Mouse (Mus musculus) testis, postnatal 14 days (tissue): Measurements from ENCODE around the gene Srxn1.
A peak's percentile ranks its signal among the peaks of the same experiment; 100 is the strongest.

Experiments used
- DNase-seq: peaks from one replicate; pipeline ENCODE4 v3.0.0; 2021; ENCODE audit warnings: low spot score

Gene Srxn1

DNA sequence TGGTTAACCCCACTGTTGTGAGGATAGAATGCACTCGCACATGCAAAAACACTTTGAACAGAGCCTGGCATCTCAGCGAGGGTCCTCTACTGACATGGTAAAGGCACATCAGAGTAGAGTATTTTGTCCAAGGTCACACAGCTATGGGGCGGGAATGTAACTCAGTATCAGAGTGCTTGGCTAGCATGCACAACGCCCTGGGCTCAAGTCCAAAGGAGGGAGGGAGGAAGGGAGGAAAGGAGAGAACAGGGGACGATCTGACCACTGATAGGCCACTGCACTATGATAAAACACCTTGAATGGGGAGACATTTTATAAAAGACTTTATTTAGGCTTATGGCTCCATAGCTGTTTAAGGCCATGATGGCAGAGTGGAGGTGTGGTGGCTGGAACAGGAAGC, 15.7 kb upstream of the Srxn1 start:
- DNase-seq: no peak

DNA sequence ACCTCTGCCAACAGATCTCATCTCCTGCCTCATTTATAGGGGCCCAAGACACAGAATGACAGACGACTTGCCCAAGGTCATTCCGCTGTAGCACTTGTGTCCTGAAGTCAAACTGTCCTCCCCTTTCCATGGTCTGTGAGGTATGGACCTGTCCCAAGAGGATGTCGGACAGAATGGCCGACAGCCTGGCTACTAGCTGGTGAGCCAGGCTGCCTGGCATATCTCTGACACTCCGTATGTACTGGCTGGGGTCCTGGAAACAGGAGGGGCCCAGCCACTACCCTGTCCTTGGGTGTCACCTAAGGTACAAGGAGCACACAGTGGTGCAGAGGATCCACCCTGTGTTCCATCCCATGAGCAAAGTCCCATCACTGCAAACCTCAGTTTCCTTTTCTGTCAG, 14.8 kb upstream of the Srxn1 start:
- no peak for DNase-seq

DNA sequence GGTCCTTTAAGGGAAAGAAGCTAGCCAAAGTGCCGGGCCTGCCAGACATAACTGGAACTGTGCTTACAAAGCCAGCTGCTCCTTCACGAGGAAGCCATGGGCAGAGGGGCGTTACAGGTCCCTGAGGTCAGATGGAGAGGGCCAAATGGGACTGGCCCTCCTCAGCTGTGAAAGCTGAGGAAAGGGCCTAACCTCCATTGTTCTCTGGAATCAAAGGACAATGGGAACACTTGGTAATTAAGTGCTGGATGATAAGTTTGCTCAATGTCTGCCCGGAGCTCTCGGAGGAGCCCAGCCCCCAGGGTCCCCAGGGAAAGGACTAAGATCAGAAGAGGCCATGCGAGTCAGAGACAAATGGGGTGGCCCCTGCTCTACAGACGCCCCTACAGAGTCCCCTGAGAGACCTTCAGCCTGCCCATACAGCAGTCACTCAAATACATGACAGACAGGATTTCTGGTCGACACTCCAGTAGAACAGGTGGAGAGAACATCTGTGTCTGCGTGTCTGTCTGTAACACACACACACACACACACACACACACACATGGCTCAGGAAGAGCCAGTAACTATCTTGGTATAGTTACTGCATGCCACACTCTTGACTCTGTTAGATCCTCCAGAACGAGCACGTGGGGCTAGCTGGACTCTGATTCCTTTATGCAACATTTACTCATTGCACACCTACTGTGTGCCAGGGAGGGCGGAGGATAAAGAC, 13.8 kb upstream of the Srxn1 start:
- no peak for DNase-seq

DNA sequence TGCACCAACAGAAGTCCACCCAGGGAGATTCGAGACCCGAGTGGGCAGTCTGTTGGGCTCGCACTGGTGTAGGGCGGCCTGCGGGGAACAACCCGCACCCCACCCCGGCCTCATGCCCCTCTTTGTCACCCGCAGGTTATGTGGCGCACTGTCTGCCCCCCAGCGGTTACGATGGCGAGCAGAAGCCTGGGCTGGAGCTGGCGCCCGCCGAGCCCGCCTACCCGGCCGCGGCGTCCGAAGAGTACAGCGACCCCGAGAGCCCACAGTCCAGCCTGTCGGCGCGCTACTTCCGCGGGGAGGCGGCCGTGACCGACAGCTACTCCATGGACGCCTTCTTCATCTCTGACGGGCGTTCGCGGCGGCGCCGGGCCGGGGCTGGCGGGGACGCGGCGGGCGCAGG, 12.4 kb upstream of the Srxn1 start:
- DNase-seq: no peak

DNA sequence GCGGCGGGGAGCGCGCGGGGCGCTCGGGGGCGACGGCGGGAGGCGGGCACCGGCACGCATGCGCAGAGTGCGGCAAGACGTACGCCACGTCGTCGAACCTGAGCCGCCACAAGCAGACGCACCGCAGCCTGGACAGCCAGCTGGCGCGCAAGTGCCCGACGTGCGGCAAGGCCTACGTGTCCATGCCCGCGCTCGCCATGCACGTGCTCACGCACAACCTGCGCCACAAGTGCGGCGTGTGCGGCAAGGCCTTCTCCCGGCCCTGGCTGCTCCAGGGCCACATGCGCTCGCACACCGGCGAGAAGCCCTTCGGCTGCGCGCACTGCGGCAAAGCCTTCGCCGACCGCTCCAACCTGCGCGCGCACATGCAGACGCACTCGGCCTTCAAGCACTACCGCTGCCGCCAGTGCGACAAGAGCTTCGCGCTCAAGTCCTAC, 11.9 kb upstream of the Srxn1 start:
- peak; percentile 87 for DNase-seq

DNA sequence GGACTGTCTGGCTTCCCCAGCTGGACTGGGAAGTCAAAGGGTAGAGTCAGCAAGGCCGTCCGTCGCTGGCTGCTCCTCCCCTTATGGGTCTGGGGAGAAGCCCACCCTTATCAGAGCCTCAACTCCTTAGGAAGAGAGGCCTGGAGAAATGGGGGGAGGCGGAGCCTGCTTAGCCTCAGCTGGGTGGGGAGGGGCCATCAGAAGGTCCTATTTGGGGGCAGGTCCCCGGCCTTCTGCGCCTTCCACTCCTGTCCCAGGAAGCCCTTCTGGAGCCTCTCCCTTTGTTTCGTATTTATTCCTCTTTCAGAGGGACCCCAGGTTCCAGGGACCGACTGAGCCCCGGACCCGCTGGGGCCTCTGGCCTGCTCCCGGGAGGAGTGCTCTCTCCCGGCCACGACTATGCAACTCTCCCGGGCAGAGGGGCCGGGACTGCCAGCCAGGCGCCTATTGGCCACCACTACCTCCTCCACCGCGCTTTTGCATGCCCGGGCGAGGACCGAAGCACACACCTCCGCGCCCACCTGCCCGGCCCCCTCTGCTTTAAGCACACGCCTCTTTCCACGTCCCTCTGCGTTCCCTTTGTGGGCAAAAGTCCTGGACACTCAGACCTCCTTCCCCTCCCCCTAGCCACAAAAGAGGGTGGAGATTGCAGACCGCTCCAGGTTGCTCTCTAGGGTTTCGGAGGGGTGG, 10.3 kb upstream of the Srxn1 start:
- DNase-seq: peak; percentile 43

DNA sequence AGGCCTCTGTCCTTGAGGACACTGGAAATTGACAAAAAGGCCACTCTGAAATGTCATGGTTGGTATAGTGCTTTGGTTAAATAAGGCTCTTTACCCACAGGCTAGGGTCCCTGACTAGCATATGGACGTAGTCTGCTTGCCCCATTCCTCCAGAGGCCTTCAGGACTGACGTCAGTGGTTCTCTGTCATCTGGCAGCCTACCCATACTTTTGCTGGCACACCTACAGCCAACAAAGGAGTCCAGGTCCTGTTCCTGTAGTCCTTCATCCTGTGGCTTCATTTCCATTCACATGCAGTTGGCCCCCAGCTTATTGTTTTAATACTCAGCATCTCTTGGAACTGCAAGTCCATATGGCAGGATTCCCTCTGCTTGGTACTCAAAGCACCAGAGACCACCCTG, 8.4 kb upstream of the Srxn1 start:
- no peak for DNase-seq

DNA sequence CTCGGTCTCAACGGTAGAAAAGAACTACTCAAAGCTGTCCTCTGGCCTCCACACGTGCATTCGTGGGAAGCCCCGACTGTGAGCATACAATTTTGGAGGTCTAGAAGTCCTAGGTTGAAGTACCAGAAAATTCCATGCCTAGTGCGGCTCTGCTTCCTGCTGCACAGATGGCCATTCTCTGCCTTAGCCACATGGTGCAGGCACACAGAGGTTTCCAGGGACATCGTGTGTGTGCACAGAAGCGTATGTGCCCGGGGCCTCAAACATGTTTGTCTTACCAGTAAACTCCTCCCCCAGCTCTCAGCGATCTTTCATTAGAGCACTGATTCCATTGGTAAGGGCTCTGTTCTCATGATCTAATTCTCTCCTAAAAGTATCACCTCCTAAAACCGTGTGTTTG, 7.4 kb upstream of the Srxn1 start:
- no peak for DNase-seq

DNA sequence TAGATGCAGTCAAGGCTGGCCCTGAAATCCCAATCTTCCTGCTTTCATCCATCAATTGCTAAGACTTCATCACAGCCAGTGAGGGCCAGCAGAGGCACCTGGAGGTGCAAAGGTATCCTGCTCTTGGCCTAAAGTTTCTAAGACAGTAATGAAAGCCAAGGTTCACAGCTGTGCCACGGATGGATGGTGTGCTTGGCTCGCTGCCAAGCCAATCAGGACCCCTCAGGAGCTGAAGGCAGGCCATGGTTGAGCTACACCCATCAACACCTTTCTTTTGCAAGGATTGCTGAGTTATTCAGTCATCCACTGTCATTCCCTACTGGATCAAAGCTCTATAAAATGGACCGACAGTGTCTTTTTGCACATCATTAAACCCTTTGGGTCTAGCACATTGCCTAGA, 5.8 kb upstream of the Srxn1 start:
- no peak for DNase-seq

DNA sequence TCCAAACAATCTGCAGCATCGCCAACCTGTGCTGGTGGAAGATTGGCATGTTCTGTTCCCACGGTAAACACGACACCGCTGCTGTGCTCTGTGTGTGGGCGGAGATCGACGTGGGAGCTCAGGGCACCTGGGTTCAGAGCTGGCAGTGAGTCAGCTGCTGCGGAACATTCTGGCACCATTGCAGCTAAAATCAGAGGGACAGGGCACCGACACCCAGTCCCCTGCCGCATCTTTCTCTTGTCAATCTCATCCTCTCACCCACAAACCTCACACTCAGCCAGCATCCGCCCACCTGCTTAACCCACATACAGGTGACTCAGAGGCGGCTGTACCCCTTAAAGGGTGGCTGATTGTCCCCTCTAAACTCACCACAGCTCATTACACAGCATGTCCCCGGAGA, 3.6 kb upstream of the Srxn1 start:
- DNase-seq: no peak

DNA sequence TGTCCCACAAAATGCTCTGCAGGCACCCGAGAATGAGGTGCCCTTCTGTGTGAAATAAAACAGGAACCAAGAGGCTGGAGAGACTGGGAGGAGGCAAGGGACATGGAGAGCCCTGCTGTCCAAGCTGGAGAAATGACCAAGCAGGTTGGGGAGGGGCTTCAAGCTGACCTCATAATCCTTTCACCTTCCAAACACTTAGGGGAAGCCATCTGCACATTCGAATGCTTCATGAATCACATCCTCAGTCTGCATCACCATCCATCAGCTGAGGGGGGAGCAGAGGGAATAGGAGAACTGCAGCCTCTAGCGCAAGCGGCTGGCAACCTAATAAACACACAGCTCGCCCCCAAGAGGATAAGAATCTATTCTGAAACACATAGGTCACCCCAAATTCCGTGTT, 2.9 kb upstream of the Srxn1 start:
- DNase-seq: no peak

DNA sequence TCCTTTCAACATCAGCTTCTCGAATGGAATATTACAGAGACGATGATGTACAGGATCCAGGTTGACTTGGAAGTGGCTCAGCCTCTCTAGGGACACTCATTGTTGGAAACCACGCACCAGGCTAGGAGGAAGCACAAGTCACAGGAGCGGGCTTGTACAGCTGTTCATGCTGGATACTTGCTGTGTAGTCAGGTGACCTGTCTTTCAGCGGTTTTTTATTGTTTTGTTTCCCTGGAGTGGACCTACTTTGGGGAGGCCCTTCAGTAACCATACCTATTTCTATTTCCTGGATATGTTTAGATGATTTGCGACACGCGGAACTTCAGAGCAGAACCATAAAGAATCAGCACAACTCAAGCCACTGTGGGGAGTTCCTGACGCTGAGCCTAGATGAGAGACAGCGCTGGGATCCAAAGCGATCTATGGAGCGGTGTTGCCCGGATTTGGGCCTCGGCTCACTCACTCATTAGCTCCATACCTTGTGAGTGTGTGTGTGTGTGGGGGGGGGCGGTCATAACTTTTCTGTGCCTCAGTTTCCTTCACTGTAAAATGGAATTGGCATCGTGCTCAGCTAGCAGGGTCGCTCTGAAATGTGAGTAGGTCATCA, 502 bp upstream of the Srxn1 start:
- DNase-seq: no peak

DNA sequence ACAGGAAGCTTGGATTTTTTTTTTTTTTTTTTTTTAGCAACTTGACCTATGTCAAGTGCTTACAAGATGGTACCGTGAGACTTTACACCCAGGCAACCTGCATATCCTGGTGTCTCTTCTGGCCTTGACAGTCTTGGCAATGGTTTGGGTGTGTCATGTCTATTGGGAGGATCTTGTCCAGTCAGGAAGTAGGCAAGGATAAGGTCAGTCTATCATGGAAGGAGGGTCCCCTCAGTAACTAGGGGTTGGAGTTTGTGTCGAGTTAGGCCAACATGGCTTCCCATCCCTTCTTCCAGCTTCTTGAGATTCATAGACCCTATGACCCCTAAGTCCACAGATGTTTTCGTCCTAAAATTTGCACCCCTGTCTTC, 894 bp downstream of the Srxn1 start:
- DNase-seq: no peak

DNA sequence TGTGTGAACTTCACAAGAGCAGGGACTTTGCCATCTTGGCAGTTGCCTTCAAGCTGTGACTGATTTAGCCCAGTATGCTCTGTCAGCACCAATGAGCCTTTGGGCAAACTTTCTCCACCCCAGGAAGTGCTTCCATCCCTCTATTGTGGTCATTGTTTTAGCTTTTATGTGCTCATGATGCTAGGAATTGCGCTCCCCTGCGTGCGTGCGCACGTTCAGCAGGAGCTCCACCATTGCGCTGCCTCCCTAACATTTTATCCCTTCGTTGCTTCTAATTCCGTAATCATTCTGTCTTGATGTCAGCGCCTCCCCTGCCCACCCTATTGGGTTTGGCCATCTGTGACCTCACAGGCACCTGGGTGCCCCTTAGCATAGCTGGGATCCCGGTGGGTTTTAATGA, 1.3 kb downstream of the Srxn1 start:
- no peak for DNase-seq

DNA sequence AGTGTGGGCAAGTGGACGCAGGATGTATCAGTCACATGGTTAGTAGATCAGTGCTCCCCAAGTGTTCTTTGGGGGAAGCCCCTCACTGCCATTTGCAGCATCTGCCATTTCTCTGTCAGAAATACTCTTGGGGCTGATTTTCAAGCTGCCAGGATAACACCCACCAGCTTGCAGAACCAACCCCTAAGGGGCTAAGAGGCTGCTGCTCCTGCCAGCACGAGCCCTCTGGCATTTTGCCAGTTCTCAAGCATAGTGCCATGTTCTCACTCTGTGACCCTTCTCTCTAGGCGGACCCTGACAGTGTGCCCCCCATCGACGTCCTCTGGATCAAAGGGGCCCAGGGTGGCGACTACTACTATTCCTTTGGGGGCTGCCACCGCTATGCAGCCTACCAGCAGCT, 3.4 kb downstream of the Srxn1 start:
- DNase-seq: no peak

DNA sequence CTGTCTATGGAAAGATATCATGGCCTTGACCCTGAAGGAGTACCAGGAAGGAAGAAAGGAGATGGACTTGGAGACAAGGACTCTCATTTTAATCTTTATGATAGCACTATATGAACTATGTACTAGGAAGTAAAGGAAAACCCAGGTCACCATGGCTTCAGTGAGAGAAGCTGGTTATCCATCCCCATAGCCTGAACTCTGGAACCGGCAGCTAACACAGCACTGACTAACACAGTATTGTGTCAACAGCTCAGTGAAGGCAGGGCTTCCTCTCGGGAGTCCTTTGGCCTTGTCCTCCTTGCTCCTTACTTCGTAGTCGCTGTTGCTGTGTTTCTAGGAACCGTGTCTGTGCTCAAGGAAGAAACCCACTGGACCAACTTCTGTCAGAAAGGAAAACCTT, 4.1 kb downstream of the Srxn1 start:
- no peak for DNase-seq

DNA sequence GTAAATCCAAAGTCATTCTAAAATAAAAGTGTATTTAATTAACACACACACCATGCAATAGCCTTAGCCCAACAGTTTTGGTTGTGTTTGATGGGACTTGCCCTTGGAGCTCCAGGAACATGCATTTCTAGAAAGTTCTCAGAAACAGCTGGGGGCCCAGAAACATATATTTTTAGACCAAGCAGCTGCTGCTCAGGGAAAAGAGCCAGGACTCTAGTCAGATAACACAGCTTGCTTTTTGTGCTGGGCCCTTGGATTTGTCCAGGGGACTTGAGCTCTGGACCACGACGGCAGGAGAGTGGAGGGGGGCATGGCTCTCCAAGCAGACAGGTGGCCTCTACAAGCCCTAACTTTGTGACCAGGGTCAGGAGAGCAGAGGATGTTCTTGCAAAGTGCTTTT, 6.0 kb downstream of the Srxn1 start:
- no peak for DNase-seq

DNA sequence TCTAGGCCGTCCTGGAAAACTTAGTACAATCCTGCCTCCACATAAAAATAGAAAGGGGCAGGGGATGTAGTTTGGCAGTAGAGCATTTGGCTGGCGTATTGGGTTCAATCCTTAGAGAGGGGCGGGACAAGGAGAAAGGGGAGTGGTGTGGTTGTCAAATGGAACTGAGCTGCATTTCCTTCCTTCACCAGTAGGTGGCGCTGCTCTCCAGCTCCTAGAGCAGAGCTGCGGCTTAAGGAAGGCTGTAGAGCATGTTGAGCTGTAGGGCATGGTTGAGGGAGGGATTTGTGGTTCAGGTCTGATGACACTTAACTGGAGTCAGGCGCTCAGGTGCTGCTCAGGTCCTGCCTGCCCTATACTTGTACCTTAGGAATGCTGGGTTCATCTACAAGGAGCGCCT, 6.6 kb downstream of the Srxn1 start:
- peak; percentile 85 for DNase-seq

DNA sequence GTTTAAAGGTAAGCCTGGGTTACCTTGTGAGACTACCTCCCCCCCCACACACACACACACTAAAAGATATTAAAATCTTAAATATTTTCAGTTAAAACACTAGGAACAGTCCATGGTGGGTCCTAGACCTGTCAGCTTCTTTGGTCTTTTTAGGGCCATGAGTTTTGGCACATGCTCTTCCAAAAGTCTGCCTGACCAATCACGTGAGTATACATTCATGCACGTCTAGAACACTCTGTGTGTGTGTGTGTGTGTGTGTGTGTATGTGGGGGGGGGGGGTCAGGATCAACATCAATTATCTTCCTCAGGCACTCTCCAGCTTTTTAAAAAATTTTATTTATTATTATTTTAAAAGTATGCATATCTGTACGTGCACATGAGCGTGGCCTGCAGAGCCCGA, 7.2 kb downstream of the Srxn1 start:
- DNase-seq: no peak

DNA sequence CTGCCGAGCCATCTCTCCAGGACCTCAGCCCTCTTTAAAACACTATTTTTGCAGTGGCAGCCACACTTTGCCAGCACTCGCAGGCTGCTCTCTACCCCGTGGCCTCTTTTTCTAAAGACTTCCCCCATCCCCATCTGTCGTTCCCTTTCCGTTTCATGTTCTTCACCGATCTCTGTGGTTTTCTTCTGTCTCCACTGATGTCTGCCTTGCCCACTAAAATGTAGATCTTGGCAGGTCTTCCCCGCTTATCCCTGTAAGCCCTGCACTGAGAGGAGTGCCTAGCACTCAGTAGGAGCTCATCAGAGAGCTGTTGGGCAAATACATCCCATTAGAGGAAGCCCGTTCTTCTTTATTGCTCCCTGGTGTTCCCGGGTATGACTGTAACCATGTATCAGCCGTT, 7.7 kb downstream of the Srxn1 start:
- no peak for DNase-seq

DNA sequence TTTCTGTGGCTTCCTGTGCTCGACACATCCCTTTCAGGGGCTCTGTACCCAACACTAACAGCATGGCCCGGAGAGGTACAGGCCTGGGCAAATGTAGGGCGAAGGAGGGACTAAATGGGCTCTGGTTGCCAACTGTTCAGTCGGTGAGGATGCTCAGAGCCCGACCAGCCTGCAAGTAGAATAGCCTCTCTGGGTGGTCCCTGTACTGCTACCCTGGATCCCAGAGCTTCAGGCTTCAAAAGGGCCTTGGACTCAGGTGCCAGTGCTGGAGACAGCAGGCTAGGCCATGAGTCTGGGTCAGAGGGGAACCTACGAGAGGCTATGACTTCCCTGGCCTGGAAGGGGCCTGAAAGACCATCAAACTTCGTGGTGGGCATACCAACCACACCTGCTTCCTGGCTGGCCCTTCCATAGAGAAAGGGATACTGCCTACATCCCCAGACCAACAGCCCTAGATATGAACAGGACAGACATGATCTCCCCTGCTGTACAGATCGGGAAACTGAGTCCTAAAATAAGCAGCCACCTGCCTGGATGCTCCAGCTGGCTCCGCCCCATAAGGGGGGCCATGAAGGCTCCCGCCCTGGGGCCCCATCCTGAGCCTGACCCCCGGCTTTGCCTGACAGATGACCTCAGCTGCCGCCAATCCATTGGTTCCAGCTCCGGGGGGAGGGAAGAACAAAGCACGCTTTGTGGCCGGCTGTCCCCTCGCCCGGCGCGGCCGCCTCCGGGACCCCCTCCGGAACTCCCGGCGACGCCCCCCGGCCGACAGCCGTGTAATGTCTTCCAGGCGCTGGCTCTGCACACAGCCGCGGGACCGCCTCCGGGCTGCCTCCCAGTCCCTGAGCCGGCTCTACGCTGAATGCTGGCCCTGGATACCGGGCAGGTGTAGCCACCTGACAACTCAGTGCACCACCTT, 9.0 kb downstream of the Srxn1 start:
- DNase-seq: no peak

DNA sequence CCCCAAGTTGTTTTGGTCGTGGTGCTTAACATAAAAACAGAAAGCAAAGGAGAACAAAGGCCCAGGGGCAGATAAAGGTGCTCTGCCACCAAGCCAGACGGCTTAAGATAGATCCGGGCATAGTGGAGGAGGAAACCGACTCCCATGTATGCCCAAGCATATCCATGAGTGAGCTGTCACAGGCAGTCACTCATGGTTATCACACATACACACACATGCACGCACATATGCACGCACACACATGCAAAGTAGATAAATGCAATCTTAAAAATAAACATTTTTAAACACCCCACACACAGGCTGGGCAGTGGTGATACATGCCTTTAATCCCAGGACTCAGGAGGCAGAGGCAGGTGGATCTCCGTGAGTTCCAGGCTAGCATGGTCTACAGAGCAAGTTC, 12.4 kb downstream of the Srxn1 start:
- DNase-seq: no peak
